Mouse (Mus musculus) brown adipose tissue, adult 24 weeks (tissue): ENCODE results near the gene 2010111I01Rik. TPM values are rescaled to one million over a fixed set of nuclear protein-coding genes. Genes with fewer than 3 reads are reported as not detected.

Experiments
- H3K27ac ChIP-seq: fragments of 200-500 bp; replicated peaks from 2 replicates; pipeline ENCODE4 v1.5.1; 2012; ENCODE audit warnings: low read depth, mild to moderate bottlenecking, low read length
- H3K4me1 ChIP-seq: fragments of 200-500 bp; 2 replicates; pipeline ENCODE4 v1.6.1; 2012; ENCODE audit warnings: low read length, mixed read lengths; ENCODE audit not compliant: control insufficient read depth, insufficient read depth, insufficient read length
- H3K4me3 ChIP-seq: fragments of 200-500 bp; 2 replicates; pipeline ENCODE4 v1.5.1; 2012; ENCODE audit warnings: low read depth, mild to moderate bottlenecking, low read length, moderate library complexity; ENCODE audit not compliant: insufficient read depth
- polyA plus RNA-seq: library from polyadenylated mRNA; stranded (reverse); fragments of >200 nt; gene quantifications from 2 replicates; pipeline ENCODE4 v1.2.4, GENCODE M21; 2012; ENCODE audit not compliant: missing spikeins, insufficient read depth, insufficient read length

Gene 2010111I01Rik
- polyA plus RNA-seq, 1 experiment, result 10.7 TPM

- no peaks in the 10 kb centered on the region for H3K4me1 ChIP-seq
- H3K27ac ChIP-seq, result no peak overlapping the region
- H3K4me3 ChIP-seq, result no peak overlapping the region
These were observed 391.9 kb downstream of the 2010111I01Rik start for GRCm38 (mm10) chr13:63356558-63356957.

- Histone ChIP-seq H3K27ac (no peak overlapping the region), H3K4me3 (no peak overlapping the region), H3K4me1 (no peaks in the 10 kb centered on the region)
These were observed 394.7 kb downstream of the 2010111I01Rik start for GRCm38 (mm10) chr13:63359393-63359792.

- no peaks in the 10 kb centered on the region for H3K4me1 ChIP-seq
- H3K4me3 ChIP-seq, result no peak overlapping the region
- H3K27ac ChIP-seq, result no peak overlapping the region
These were observed 395.6 kb downstream of the 2010111I01Rik start for GRCm38 (mm10) chr13:63360111-63360885.

- no peak overlapping the region for H3K4me3 ChIP-seq
- no peak overlapping the region for H3K27ac ChIP-seq
- no peaks in the 10 kb centered on the region for H3K4me1 ChIP-seq
These were observed 397.1 kb downstream of the 2010111I01Rik start for GRCm38 (mm10) chr13:63361755-63362154.

GRCm38 (mm10) chr13:63373460-63374166 is 408.9 kb downstream of the 2010111I01Rik start:
- Histone ChIP-seq H3K4me3 (no peak overlapping the region), H3K4me1 (no peaks in the 10 kb centered on the region), H3K27ac (no peak overlapping the region)

Other genes starting within 250 kb of the 2010111I01Rik start
- 3.0 and 3.7 TPM in 2 replicates for gene Platr25, start 204.2 kb upstream of the 2010111I01Rik start, polyA plus RNA-seq
- not detected in 2 replicates for gene Gm5141, start 179.1 kb upstream of the 2010111I01Rik start, polyA plus RNA-seq
- 31.1 and 43.6 TPM in 2 replicates for gene Fbp2, start 106.5 kb upstream of the 2010111I01Rik start, polyA plus RNA-seq
- 3.4 TPM in 1 of 2 replicates, not detected in the other for gene Fbp1, start 76.6 kb upstream of the 2010111I01Rik start, polyA plus RNA-seq